Mouse (Mus musculus) kidney, embryonic 15.5 days (tissue): ENCODE results near the gene Tcf25. TPM values are rescaled to one million over a fixed set of nuclear protein-coding genes. Genes with fewer than 3 reads are reported as not detected.

Experiments used
- ATAC-seq: fragments of 200-750 bp; cut with Nextera tagmentation; replicated peaks from 2 replicates; pipeline ENCODE4 v1.8.0; 2017; ENCODE audit warnings: moderate TSS enrichment; ENCODE audit not compliant: low FRiP score
- H3K27ac ChIP-seq: fragments of 300-500 bp; sonication (generic); 2 replicates; pipeline ENCODE4 v1.5.1; 2015; ENCODE audit warnings: mild to moderate bottlenecking, inconsistent platforms
- H3K27me3 ChIP-seq: fragments of 300-500 bp; sonication (generic); 2 replicates; pipeline ENCODE4 v1.6.1; 2015; ENCODE audit warnings: inconsistent platforms
- H3K36me3 ChIP-seq: fragments of 300-500 bp; sonication (generic); 2 replicates; pipeline ENCODE4 v1.6.1; 2015; ENCODE audit warnings: inconsistent platforms
- H3K4me1 ChIP-seq: fragments of 300-500 bp; sonication (generic); 2 replicates; pipeline ENCODE4 v1.6.1; 2015; ENCODE audit warnings: inconsistent platforms
- H3K4me2 ChIP-seq: fragments of 300-500 bp; sonication (generic); 2 replicates; pipeline ENCODE4 v1.6.1; 2015; ENCODE audit warnings: moderate library complexity, mild to moderate bottlenecking, inconsistent platforms
- H3K4me3 ChIP-seq: fragments of 300-500 bp; sonication (generic); replicated peaks from 2 replicates; pipeline ENCODE4 v1.5.1; 2015; ENCODE audit warnings: mild to moderate bottlenecking, inconsistent platforms
- H3K9ac ChIP-seq: fragments of 300-500 bp; sonication (generic); 2 replicates; pipeline ENCODE4 v1.6.1; 2015; ENCODE audit warnings: mild to moderate bottlenecking, inconsistent platforms
- H3K9me3 ChIP-seq: fragments of 300-500 bp; sonication (generic); replicated peaks from 2 replicates; pipeline ENCODE4 v1.6.1; 2016; ENCODE audit warnings: inconsistent platforms
- WGBS: fragments of 180-500 bp; shearing (Covaris S2); methylation state at CpG from one replicate; pipeline ENCODE4 v1.1.7; 2015; ENCODE audit warnings: mixed read lengths; 5-methylcytosine and 5-hydroxymethylcytosine counted together
- polyA plus RNA-seq: library from polyadenylated mRNA; unstranded; fragments of >200 nt; fragmentation: Nextera tagmentation; extraction: Ambion mirVana; gene quantifications from 2 replicates; pipeline ENCODE4 v1.2.1, GENCODE M21; 2015

Tcf25 gene
- polyA plus RNA-seq, 1 experiment from 2014 or later, result 157 TPM

DNA sequence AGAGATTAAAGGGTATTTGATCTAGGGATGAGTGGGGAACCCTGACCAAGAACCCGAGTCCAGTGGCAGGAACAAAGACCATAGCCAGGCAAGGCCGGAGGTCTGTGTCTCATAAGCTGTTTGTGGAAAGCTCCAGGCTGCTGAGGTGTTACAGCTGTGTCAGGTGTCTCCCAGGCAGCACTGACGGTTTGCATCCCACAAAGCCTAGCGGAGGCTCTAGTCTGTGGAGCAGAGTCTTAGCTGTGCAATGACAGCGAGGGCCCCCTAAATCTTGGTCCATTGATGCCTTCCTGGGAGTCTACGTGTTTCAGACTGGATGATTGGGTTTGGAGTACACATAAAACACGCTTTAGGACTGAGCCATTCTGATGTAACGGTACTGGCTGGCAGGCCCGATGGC lies 28.4 kb downstream of the Tcf25 start:
- Histone ChIP-seq H3K36me3 (peaks cover 66% of the 10 kb centered on the region), H3K4me3 (no peak overlapping the region), H3K27ac (no peak overlapping the region), H3K4me2 (no peak overlapping the region), H3K9me3 (no peaks in the 10 kb centered on the region), H3K4me1 (0 out of 2 replicates have a peak, but pooled peaks cover 4% of the 10 kb centered on the region), H3K27me3 (peaks cover under 1% of the 10 kb centered on the region; the same call in 1 of the 2 replicates), H3K9ac (no peak overlapping the region)
- WGBS, result 86% methylated on average over 9 of the region's 9 CpGs
- ATAC-seq, result no peak

DNA sequence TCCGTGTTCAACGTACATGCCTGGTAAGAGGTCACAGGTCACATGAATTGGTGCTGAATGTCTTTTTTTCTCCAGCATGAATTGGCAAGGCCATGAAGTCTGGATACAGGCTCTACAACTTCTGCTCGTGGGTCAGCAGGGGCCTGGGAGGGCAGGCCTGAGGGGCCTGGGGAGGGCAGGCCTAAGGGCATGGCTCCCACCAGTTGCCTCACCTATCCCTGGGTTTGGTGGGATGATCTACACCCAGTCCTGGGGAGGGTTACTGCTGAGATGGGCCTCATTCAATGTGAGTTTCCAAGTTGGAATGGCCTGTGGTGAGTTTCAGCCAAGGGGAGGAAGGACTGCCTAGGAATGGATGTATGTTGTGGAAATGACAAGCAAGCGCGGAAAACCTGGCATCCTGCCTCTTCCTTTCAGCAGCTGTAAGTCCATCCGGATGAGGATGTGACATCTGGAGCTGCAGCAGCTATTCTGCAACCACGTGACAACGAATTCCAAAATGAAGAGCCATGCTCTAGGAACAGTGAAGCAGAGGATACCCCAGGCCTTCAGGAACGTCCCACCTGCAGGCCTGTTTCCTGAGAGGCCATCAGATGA lies 29.3 kb downstream of the Tcf25 start:
- peaks cover 57% of the 10 kb centered on the region for H3K36me3 ChIP-seq
- no peak for ATAC-seq

DNA sequence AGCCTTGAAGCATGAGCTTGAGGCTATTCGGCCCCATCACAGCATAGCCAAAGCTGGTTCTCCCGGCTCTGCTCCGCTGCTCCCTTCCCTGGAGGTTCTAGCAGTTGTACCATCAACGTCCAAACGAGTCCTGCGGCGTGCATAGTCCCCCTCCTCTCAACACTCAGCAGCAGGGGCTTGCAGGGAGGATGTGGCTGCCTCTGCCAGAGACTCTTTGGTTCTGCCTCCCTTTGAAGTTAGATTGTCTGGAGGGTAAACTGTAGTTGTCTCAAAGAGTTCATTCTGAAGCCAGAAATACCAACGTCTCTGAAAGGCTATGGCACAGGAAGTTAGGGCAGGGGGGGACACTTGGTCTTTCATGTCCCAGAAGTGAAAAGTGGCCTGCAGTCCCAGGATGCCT lies 31.0 kb downstream of the Tcf25 start:
- WGBS, result 27% methylated on average over 8 of the region's 8 CpGs
- peaks cover 40% of the 10 kb centered on the region for H3K36me3 ChIP-seq
- H3K27me3 ChIP-seq, result peaks cover 24% of the 10 kb centered on the region
- H3K4me3 ChIP-seq, result no peak overlapping the region
- no peak overlapping the region for H3K9ac ChIP-seq
- no peak overlapping the region for H3K27ac ChIP-seq
- peaks cover 10% of the 10 kb centered on the region; the same call in 1 of the 2 replicates for H3K4me1 ChIP-seq
- H3K4me2 ChIP-seq, result no peak overlapping the region
- ATAC-seq, result no peak
- H3K9me3 ChIP-seq, result no peaks in the 10 kb centered on the region

More for the DNA sequence above, 29.3 kb downstream of the Tcf25 start:
- 0 out of 2 replicates have a peak, but pooled peaks cover 4% of the 10 kb centered on the region for H3K4me1 ChIP-seq
- peaks cover 9% of the 10 kb centered on the region for H3K27me3 ChIP-seq
- H3K27ac ChIP-seq, result no peak overlapping the region
- H3K4me3 ChIP-seq, result no peak overlapping the region
- no peaks in the 10 kb centered on the region for H3K9me3 ChIP-seq
- H3K4me2 ChIP-seq, result no peak overlapping the region
- no peak overlapping the region for H3K9ac ChIP-seq
- WGBS, result 90% methylated on average over 9 of the region's 9 CpGs

DNA sequence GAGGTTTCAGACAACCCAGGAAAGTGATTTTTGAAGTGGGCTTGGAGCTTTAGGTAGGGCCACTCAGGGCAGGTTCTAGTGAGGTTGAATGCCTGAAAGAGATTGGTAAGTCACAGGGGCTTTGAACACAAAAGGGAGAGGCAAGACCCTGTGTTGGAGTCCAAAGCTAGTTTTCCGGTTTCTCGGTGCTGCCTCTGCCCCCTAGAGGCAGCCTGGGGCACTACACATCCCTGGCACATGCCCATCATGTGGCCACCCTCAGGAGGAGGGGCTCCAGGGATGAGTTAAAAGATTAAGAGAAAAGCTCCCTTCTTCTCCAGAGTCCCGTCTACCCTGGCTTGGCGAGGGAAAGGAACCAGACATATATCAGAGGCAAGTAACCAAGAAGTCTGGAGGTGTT lies 33.2 kb downstream of the Tcf25 start, which contains the start of gene Mc1r:
Gene Mc1r (plus strand): TSS at position 322 of the 400 bp plus-strand sequence.
- Histone ChIP-seq H3K4me2 (no peak within 1 kb of the TSS), H3K27ac (no peak within 1 kb of the TSS), H3K4me3 (no peak within 1 kb of the TSS), H3K4me1 (peaks cover 31% of the 10 kb centered on the region), H3K9ac (no peak within 1 kb of the TSS), H3K36me3 (peaks cover 18% of the 10 kb centered on the region), H3K9me3 (no peaks in the 10 kb centered on the region), H3K27me3 (peaks cover 47% of the 10 kb centered on the region)
- ATAC-seq, result no peak
- WGBS, result 8% methylated on average over 4 of the region's 4 CpGs

DNA sequence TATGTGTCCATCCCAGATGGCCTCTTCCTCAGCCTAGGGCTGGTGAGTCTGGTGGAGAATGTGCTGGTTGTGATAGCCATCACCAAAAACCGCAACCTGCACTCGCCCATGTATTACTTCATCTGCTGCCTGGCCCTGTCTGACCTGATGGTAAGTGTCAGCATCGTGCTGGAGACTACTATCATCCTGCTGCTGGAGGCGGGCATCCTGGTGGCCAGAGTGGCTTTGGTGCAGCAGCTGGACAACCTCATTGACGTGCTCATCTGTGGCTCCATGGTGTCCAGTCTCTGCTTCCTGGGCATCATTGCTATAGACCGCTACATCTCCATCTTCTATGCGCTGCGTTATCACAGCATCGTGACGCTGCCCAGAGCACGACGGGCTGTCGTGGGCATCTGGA lies 34.1 kb downstream of the Tcf25 start:
- no peak overlapping the region for H3K4me3 ChIP-seq
- H3K27me3 ChIP-seq, result peaks cover 55% of the 10 kb centered on the region
- no peak overlapping the region for H3K9ac ChIP-seq
- ATAC-seq, result no peak
- H3K9me3 ChIP-seq, result no peaks in the 10 kb centered on the region
- peaks cover 10% of the 10 kb centered on the region for H3K36me3 ChIP-seq
- no peak overlapping the region for H3K4me2 ChIP-seq
- peaks cover 33% of the 10 kb centered on the region for H3K4me1 ChIP-seq
- H3K27ac ChIP-seq, result no peak overlapping the region
- WGBS, result 91% methylated on average over 13 of the region's 13 CpGs

DNA sequence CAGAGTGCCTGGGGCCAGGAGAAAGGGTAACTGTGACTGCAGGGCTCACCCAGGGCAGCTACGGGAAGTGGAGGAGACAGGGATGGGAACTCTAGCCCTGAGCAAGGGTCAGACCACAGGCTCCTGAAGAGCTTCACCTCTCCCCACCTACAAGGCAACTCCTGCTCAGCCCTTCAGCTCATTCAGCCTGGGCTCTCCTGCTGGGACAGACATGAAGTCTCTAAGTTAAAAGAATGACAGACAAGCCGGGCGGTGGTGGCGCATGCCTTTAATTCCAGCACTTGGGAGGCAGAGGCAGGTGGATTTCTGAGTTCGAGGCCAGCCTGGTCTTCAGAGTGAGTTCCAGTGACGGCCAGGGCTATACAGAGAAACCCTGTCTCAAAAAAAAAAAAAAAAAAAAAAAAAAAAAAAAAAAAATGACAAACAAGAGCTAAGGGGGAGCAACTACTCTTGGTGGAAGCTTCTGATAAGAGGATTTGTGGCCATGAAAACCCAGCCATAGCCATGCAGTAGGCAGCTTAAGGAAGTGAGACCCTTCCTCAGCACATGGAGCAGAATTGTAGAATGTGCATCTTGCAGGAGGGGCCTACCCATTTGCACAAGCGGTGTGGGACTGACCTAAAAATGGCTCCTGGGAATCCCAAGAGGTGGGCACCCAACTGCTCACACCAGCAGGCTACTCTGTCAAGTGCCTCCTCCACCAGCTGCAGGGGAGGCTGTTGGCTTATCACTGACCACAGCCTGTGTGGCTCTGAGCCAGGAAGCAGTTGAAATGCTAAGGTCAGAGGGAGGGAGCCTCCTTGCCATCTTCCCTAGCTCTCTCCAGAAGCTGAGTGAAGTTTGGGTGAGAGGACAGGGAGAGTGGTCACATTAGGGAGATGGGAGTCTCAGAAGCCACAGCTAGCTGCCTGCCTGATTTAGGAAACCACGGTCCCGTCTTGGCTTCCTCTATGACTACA lies 35.3 kb downstream of the Tcf25 start:
- no peaks in the 10 kb centered on the region for H3K36me3 ChIP-seq
- H3K27me3 ChIP-seq, result peaks cover 68% of the 10 kb centered on the region
- H3K9me3 ChIP-seq, result no peaks in the 10 kb centered on the region
- no peak for ATAC-seq
- no peak overlapping the region for H3K4me3 ChIP-seq
- no peak overlapping the region for H3K27ac ChIP-seq
- peaks cover 33% of the 10 kb centered on the region for H3K4me1 ChIP-seq
- 76% methylated on average over 9 of the region's 9 CpGs for WGBS
- no peak overlapping the region for H3K4me2 ChIP-seq
- no peak overlapping the region for H3K9ac ChIP-seq

DNA sequence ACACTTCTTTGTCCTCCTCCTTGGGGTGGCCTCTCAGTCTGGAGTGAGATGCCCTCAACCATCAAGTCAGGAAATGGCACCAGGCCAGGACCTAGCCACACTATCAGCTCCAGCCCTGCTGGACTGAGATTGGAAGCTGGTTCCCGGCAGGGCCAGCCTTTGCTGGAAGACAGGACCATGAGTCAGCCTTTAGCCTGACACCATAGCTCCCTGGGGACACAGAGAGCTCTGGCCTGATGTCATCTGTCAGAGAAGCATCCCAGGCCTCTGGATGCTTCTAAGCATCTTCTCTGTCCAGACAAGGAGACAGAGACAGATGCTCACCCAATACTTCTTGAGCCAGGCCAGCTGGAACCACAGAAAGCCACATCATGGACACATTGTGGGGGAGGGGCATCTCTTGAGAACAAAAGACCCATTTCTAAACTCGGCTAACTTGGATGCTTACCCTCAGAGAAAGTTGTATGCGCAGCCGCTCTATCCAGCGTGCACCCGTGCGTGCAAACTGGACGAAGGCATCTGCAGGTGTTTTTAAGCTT lies 36.6 kb downstream of the Tcf25 start:
- Histone ChIP-seq H3K27ac (no peak overlapping the region), H3K9ac (no peak overlapping the region), H3K9me3 (no peaks in the 10 kb centered on the region), H3K27me3 (peaks cover 72% of the 10 kb centered on the region), H3K4me3 (no peak overlapping the region), H3K4me1 (peaks cover 29% of the 10 kb centered on the region), H3K36me3 (no peaks in the 10 kb centered on the region), H3K4me2 (no peak overlapping the region)
- ATAC-seq, result no peak; the same call in 1 of the 2 replicates
- WGBS, result 62% methylated on average over 8 of the region's 8 CpGs

DNA sequence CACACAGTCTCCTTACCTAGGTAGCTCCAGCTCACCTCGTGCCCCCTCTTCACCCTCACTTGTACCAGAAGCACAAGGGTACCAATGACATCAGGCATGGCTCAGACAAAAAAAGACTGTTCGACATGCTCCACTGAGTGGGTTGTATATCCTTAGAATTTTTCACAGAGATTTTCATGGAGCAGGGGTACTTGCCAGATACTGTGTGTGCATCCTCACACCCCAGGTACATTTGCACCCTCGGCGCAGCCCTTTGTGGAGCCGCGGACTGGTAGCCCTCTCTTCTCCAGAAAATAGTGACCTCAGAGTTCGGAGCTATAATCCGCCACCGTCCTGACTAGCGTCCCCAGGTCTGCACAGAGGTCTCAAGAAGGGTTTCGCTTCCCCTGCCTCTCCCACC lies 37.2 kb downstream of the Tcf25 start:
- H3K27ac ChIP-seq, result no peak overlapping the region
- peaks cover 29% of the 10 kb centered on the region for H3K4me1 ChIP-seq
- H3K4me2 ChIP-seq, result peak overlapping the region; percentile 59
- ATAC-seq, result no peak
- H3K27me3 ChIP-seq, result peaks cover 72% of the 10 kb centered on the region
- H3K9ac ChIP-seq, result no peak overlapping the region; the same call in 1 of the 2 replicates
- H3K36me3 ChIP-seq, result no peaks in the 10 kb centered on the region
- H3K4me3 ChIP-seq, result peak overlapping the region; percentile 38
- H3K9me3 ChIP-seq, result no peaks in the 10 kb centered on the region
- 8% methylated on average over 11 of the region's 11 CpGs for WGBS

DNA sequence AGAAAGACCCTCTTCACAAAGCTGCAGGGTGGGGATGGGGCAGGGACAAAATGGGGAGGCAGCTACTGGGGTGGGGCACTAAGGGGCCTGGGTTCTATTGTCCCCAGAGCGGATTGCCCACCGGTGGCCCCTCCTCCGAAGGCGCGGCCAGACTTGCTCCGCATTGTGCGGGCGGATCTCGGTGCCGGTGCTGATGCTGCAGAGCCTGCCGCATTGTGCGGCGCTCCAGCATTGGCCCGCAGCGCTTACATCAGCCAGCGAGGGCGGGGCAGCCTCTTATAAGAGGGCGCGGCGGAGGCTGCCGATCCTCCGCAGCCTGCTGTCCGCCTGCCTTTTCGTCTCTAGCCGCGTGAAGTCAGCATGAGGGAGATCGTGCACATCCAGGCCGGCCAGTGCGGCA lies 37.7 kb downstream of the Tcf25 start, which contains the start of gene Tubb3:
Gene Tubb3 (plus strand): TSS at position 179 of the 400 bp plus-strand sequence.
- peak; percentile 75; the same call in 1 of the 2 replicates for ATAC-seq
- Histone ChIP-seq H3K9ac (no peak within 1 kb of the TSS; the same call in 1 of the 2 replicates), H3K4me3 (peak within 1 kb of the TSS; percentile 38), H3K4me1 (peaks cover 29% of the 10 kb centered on the region), H3K36me3 (no peaks in the 10 kb centered on the region), H3K27ac (no peak within 1 kb of the TSS), H3K4me2 (peak within 1 kb of the TSS; percentile 59), H3K9me3 (no peaks in the 10 kb centered on the region), H3K27me3 (peaks cover 72% of the 10 kb centered on the region)
- under 1% methylated on average over 29 of the region's 29 CpGs for WGBS

DNA sequence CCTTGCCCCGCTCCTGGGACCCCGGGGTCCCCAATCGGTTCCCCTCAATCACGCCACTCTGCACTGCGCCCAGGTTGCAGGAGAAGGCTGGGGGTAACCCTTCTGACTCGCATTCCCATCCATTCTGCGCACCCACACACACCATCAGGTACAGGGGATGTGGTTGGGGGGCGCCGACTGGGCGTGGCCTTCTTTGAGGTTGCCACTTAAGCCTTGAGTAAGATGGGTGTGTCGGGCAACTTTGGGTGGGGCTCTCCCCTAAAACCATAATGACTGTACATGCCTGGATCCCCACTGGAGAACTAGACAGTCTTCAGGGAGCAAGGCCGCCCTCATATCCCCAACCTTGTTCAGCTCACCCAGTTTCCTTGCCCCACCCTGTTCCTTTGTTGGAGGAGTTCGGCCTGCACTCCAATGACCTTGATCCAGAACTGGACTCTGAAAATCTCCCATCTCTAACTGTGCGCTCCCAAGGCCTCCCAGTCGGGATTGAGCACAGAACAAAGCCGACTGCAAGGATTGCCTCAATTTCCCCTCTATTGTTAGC lies 38.3 kb downstream of the Tcf25 start:
- Histone ChIP-seq H3K4me3 (peak overlapping the region; percentile 38), H3K36me3 (no peaks in the 10 kb centered on the region), H3K9ac (no peak overlapping the region), H3K4me2 (peak overlapping the region; percentile 59), H3K27me3 (peaks cover 72% of the 10 kb centered on the region), H3K9me3 (no peaks in the 10 kb centered on the region), H3K27ac (no peak overlapping the region), H3K4me1 (peaks cover 29% of the 10 kb centered on the region)
- WGBS, result 6% methylated on average over 16 of the region's 16 CpGs
- ATAC-seq, result no peak

DNA sequence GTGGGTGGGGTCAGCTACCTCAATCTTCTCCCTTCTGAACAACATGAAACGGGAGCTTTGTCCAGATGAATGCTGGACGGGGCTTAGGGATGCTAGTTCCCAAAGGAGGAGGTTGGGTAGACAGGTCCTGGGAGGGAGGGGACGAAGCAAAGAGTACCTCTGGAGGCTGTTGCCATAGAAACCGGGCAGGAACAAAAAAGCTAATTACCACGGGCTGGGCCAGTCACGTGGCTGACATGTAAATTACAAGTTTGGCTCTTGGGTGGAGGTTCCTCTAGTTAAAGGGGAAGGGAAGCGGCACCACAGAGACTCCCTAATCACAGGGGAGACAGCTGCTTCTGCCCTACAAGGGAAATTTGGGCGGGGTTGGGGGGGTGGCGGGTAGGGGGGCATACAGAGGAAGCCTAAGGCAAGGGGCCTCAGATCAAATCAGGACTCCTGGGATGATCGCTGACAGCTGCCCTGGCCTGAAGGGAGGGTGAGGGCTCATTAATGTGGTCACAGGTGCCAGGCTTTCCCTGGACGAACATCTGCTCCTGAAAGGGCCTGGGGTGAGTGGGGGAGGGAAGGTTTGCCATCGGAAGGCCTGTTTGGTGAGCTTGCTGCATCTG lies 39.1 kb downstream of the Tcf25 start:
- peaks cover 64% of the 10 kb centered on the region for H3K27me3 ChIP-seq
- 2% methylated on average over 12 of the region's 12 CpGs for WGBS
- ATAC-seq, result no peak
- H3K36me3 ChIP-seq, result no peaks in the 10 kb centered on the region
- H3K27ac ChIP-seq, result no peak overlapping the region
- no peak overlapping the region for H3K9ac ChIP-seq
- no peaks in the 10 kb centered on the region for H3K9me3 ChIP-seq
- H3K4me3 ChIP-seq, result no peak overlapping the region
- H3K4me1 ChIP-seq, result peaks cover 29% of the 10 kb centered on the region
- H3K4me2 ChIP-seq, result no peak overlapping the region
